Mouse (Mus musculus) myocyte (in vitro differentiated cells): ENCODE data around the gene Gm20388. TPM values are rescaled to one million over a fixed set of nuclear protein-coding genes. Genes with fewer than 3 reads are reported as not detected.

Source experiments
- H3K27me3 ChIP-seq: one replicate; pipeline ENCODE4 v1.6.1; 2011; ENCODE audit not compliant: control insufficient read depth, insufficient read depth, insufficient read length
- H3K36me3 ChIP-seq: one replicate; pipeline ENCODE4 v1.6.1; 2011; ENCODE audit not compliant: control insufficient read depth, insufficient read depth
- H3K4me2 ChIP-seq: one replicate; pipeline ENCODE4 v1.6.1; 2011; ENCODE audit warnings: low read depth, control low read depth
- H3K4me3 ChIP-seq: one replicate; pipeline ENCODE4 v1.5.1; 2011; ENCODE audit warnings: mild to moderate bottlenecking, control low read depth, moderate library complexity
- H3K79me2 ChIP-seq: one replicate; pipeline ENCODE4 v1.6.1; 2011; ENCODE audit not compliant: control insufficient read depth, insufficient read depth
- H3ac ChIP-seq: one replicate; pipeline ENCODE4 v1.6.1; 2011; ENCODE audit not compliant: control insufficient read depth, insufficient read length
- CEBPB ChIP-seq: IDR thresholded peaks from 2 replicates; pipeline ENCODE4 v1.6.1; 2011; ENCODE audit warnings: mild to moderate bottlenecking, moderate library complexity; ENCODE audit not compliant: poor library complexity, insufficient read depth, severe bottlenecking
- E2F4 ChIP-seq: IDR thresholded peaks from one replicate; pipeline ENCODE4 v1.6.1; 2011; ENCODE audit warnings: mild to moderate bottlenecking, control low read depth, moderate library complexity; ENCODE audit not compliant: insufficient read depth
- MAX ChIP-seq: IDR thresholded peaks from one replicate; pipeline ENCODE4 v1.6.1; 2011; ENCODE audit warnings: low read depth, mild to moderate bottlenecking, control low read depth
- MYOD1 ChIP-seq, 3 experiments: IDR thresholded peaks; one replicate each; pipeline ENCODE4 v1.6.1; 2011; ENCODE audit warnings: control low read depth in 2 of 3, low read depth in 2 of 3, mild to moderate bottlenecking in 2 of 3, moderate library complexity in 1 of 3; ENCODE audit not compliant: insufficient read length in 2 of 3, control insufficient read depth in 1 of 3
- MYOG ChIP-seq, 3 experiments: IDR thresholded peaks; one replicate each; pipeline ENCODE4 v1.6.1; 2011; ENCODE audit warnings: control low read depth in 2 of 3, low read depth in 2 of 3, mild to moderate bottlenecking in 2 of 3; ENCODE audit not compliant: insufficient read length in 2 of 3, control insufficient read depth in 1 of 3, insufficient read depth in 1 of 3
- POLR2A ChIP-seq: IDR thresholded peaks from one replicate; pipeline ENCODE4 v1.6.1; 2011; ENCODE audit warnings: low read depth, mild to moderate bottlenecking, control low read depth, moderate library complexity; ENCODE audit not compliant: insufficient read length
- POLR2AphosphoS2 ChIP-seq: IDR thresholded peaks from one replicate; pipeline ENCODE4 v1.6.1; 2011; ENCODE audit warnings: low read depth, control low read depth; ENCODE audit not compliant: insufficient read length
- REST ChIP-seq: IDR thresholded peaks from one replicate; pipeline ENCODE4 v1.6.1; 2011; ENCODE audit warnings: mild to moderate bottlenecking, control low read depth, moderate library complexity; ENCODE audit not compliant: insufficient read depth, insufficient read length
- SRF ChIP-seq: IDR thresholded peaks from one replicate; pipeline ENCODE4 v1.6.1; 2011; ENCODE audit warnings: low read depth; ENCODE audit not compliant: control insufficient read depth, insufficient read length
- TCF12 ChIP-seq: IDR thresholded peaks from one replicate; pipeline ENCODE4 v1.6.1; 2011; ENCODE audit warnings: mild to moderate bottlenecking, control low read depth; ENCODE audit not compliant: poor library complexity, insufficient read depth, severe bottlenecking
- TCF3 ChIP-seq: IDR thresholded peaks from one replicate; pipeline ENCODE4 v1.6.1; 2011; ENCODE audit warnings: low read depth, control low read depth; ENCODE audit not compliant: insufficient read length
- USF1 ChIP-seq: IDR thresholded peaks from one replicate; pipeline ENCODE4 v1.6.1; 2011; ENCODE audit warnings: low read depth, mild to moderate bottlenecking, control low read depth, moderate library complexity
- polyA plus RNA-seq: library from polyadenylated mRNA; unstranded; fragments of >200 nt; fragmentation: generic; extraction: Trizol; gene quantifications from one replicate; pipeline ENCODE4 v1.2.1, GENCODE M21; 2012; ENCODE audit warnings: missing spikeins

Gm20388 gene
- polyA plus RNA-seq, 1 experiment = 15.3 TPM

DNA sequence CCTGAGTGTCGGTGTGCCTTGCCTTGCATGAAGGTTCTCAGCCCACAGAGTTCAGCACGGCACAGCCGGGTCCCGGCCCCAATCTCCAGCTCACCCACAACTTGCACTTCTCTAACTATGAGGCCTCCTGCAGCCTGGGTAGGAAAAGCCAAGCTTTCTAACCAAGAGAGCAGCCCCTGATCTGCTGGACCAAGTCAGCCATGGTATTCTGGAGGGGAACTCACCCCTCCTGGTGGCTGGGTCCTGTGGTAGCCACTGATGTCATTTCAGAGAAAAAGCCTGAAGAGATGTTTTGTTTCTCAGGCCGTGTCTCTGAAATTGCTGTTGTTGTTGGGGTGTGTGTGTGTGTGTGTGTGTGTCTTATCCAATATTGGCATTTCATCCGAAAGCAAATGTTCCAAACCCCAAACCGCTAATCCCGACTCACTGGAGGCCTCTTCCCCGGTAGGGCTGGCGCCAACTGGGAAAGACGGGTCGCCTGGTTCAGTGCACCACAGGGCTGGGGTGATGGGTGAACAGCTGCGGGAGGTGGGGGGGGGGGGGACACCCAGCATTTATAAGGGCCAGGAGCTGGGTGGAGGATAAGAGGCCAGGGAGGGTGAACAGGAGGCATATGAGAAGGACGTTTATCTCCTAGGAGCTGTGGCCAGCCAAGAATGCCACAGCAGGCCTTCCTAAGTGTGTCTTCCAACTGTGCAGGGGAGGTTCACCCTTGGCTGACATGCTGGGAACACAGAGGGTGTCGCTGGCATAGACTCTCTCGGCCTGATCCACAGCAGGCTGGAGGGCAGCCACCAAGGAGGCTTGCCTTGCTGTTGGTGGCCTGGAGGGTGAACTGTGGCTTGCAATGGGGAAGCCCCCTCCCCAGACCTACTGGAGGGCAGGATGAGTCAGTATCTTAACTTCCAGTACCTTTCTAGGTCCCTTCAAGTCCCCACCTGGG is 1286.4 kb downstream of the Gm20388 start:
- H3ac ChIP-seq = no peak overlapping the region

GRCm38 (mm10) chr8:121200069-121200468 is 1289.4 kb downstream of the Gm20388 start:
- no peak overlapping the region for H3K4me3 ChIP-seq

More for the DNA sequence above, 1286.4 kb downstream of the Gm20388 start:
- TF ChIP-seq MYOD1 (IDR thresholded peaks at IDR 0.05; ENCODE audit: control insufficient read depth in 1 of 3, insufficient read length in 2 of 3, low read depth in 2 of 3) (peak in 2 of 3 experiments; percentile 56 to 83), POLR2AphosphoS2 (no peak), E2F4 (no peak), MAX (no peak), REST (no peak), MYOG (IDR thresholded peaks at IDR 0.05; ENCODE audit: control insufficient read depth in 1 of 3, insufficient read depth in 1 of 3, insufficient read length in 2 of 3, low read depth in 2 of 3) (peak; percentile 33 to 83 (median 83)), POLR2A (no peak), TCF12 (peak; percentile 45), SRF (no peak), TCF3 (no peak), USF1 (no peak), CEBPB (no peak)
- Histone ChIP-seq H3K27me3 (no peaks in the 10 kb centered on the region), H3K4me2 (peak overlapping the region; percentile 66), H3K36me3 (no peaks in the 10 kb centered on the region), H3K79me2 (no peaks in the 10 kb centered on the region), H3K4me3 (peak overlapping the region; percentile 14)

DNA sequence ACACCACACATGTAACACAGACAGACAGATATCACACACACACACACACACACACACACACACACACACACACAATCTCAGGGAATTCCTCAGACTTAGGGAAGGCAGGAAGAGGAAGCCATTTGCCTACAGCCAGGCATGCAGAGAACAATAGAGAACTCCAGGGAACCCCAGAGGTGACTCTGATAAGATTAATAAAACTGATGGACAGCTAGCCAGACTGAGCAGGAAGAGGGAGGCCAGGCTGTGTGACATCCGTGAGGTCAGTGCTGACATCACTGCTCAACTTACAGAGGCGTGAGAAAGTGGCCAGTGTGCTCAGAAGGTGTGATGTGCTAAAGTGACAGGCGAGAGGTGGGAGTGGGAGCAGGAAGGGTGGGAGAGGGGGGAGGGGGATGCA is 1290.3 kb downstream of the Gm20388 start:
- Histone ChIP-seq H3K27me3 (no peaks in the 10 kb centered on the region), H3K4me3 (no peak overlapping the region), H3K79me2 (no peaks in the 10 kb centered on the region), H3K4me2 (no peak overlapping the region), H3ac (no peak overlapping the region), H3K36me3 (no peaks in the 10 kb centered on the region)
- TF ChIP-seq MYOD1 (IDR thresholded peaks at IDR 0.05; ENCODE audit: control insufficient read depth in 1 of 3, insufficient read length in 2 of 3, low read depth in 2 of 3) = no peak
- TF ChIP-seq MAX = no peak
- TF ChIP-seq SRF = no peak
- TF ChIP-seq MYOG (IDR thresholded peaks at IDR 0.05; ENCODE audit: control insufficient read depth in 1 of 3, insufficient read depth in 1 of 3, insufficient read length in 2 of 3, low read depth in 2 of 3) = no peak
- no peak for TF ChIP-seq POLR2AphosphoS2
- no peak for TF ChIP-seq CEBPB
- no peak for TF ChIP-seq E2F4
- no peak for TF ChIP-seq TCF12
- no peak for TF ChIP-seq TCF3
- TF ChIP-seq REST = no peak
- TF ChIP-seq USF1 = no peak
- TF ChIP-seq POLR2A = no peak

More at GRCm38 (mm10) chr8:121200069-121200468, 1289.4 kb downstream of the Gm20388 start:
- H3ac ChIP-seq = no peak overlapping the region
- H3K4me2 ChIP-seq = no peak overlapping the region
- TF ChIP-seq MAX (no peak), CEBPB (no peak), SRF (no peak), POLR2AphosphoS2 (no peak), E2F4 (no peak), TCF3 (no peak), POLR2A (no peak), MYOG (IDR thresholded peaks at IDR 0.05; ENCODE audit: control insufficient read depth in 1 of 3, insufficient read depth in 1 of 3, insufficient read length in 2 of 3, low read depth in 2 of 3) (no peak), MYOD1 (IDR thresholded peaks at IDR 0.05; ENCODE audit: control insufficient read depth in 1 of 3, insufficient read length in 2 of 3, low read depth in 2 of 3) (no peak), TCF12 (no peak), USF1 (no peak), REST (no peak)
- H3K79me2 ChIP-seq = no peaks in the 10 kb centered on the region
- H3K36me3 ChIP-seq = no peaks in the 10 kb centered on the region
- no peaks in the 10 kb centered on the region for H3K27me3 ChIP-seq

GRCm38 (mm10) chr8:121201651-121202050 is 1291.0 kb downstream of the Gm20388 start:
- H3K27me3 ChIP-seq = no peaks in the 10 kb centered on the region
- no peak overlapping the region for H3K4me3 ChIP-seq
- H3K36me3 ChIP-seq = no peaks in the 10 kb centered on the region
- TF ChIP-seq SRF = no peak
- no peak overlapping the region for H3K4me2 ChIP-seq
- no peak overlapping the region for H3ac ChIP-seq
- no peaks in the 10 kb centered on the region for H3K79me2 ChIP-seq
